Mouse (Mus musculus) brain, embryonic 14.5 days (tissue): ENCODE measurements at regions not wholly inside any gene's neighbourhood (a gene's known extent, or its start where the extent isn't known, plus 50 kb on each side); places are given as distances from the start of the nearest gene placed in this dataset.

ENCODE experiments used
- CTCF ChIP-seq: fragments of 200-500 bp; IDR thresholded peaks from 2 replicates; pipeline ENCODE4 v1.5.1; 2012; ENCODE audit warnings: inconsistent platforms, mild to moderate bottlenecking, moderate library complexity, borderline replicate concordance; ENCODE audit not compliant: insufficient read depth, insufficient read length; ENCODE audit errors: extremely low read depth
- POLR2A ChIP-seq: fragments of 200-500 bp; IDR thresholded peaks from 2 replicates; pipeline ENCODE4 v1.6.1; 2012; ENCODE audit warnings: mild to moderate bottlenecking, inconsistent platforms, borderline replicate concordance; ENCODE audit not compliant: poor library complexity, insufficient read depth, insufficient read length, severe bottlenecking; ENCODE audit errors: extremely low read depth

DNA sequence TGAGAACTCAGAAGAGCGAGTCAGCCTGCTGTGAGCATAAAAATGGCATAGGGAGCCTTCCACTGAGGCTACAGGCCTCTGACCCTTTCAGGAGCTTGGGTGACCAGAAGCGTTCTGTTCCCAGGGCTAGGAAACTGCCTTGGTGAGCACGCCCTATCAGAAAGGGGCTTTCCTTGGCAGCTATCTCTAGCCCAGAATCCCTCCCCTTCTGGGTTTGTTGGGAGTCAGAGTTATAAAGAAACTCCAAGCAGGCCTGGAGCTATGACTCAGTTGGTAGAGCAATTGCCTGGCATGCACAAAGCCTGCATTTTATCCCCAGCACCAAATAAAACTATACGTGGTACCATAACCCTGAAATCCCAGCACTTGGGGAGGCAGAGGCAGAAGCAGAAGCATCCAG is 85.7 kb upstream of the 4930412O13Rik start:
- TF ChIP-seq POLR2A (no peak), CTCF (no peak)
